Mouse (Mus musculus) stomach, embryonic 15.5 days (tissue): ENCODE results near the gene Large2. TPM values are rescaled to one million over a fixed set of nuclear protein-coding genes. Genes with fewer than 3 reads are reported as not detected.

Experiments used
- ATAC-seq: fragments of 200-750 bp; cut with Nextera tagmentation; 2 replicates; pipeline ENCODE4 v1.8.0; 2017; ENCODE audit warnings: low read depth, moderate number of reproducible peaks, moderate TSS enrichment; ENCODE audit not compliant: insufficient read depth, low FRiP score
- H3K27ac ChIP-seq: fragments of 300-500 bp; sonication (generic); 2 replicates; pipeline ENCODE4 v1.5.1; 2015; ENCODE audit warnings: mild to moderate bottlenecking, inconsistent platforms
- H3K27me3 ChIP-seq: fragments of 300-500 bp; sonication (generic); replicated peaks from 2 replicates; pipeline ENCODE4 v1.6.1; 2015; ENCODE audit warnings: inconsistent platforms
- H3K36me3 ChIP-seq: fragments of 300-500 bp; sonication (generic); 2 replicates; pipeline ENCODE4 v1.6.1; 2015; ENCODE audit warnings: inconsistent platforms
- H3K4me1 ChIP-seq: fragments of 300-500 bp; sonication (generic); 2 replicates; pipeline ENCODE4 v1.6.1; 2015; ENCODE audit warnings: inconsistent platforms
- H3K4me2 ChIP-seq: fragments of 300-500 bp; sonication (generic); 2 replicates; pipeline ENCODE4 v1.6.1; 2015; ENCODE audit warnings: mild to moderate bottlenecking, inconsistent platforms
- H3K4me3 ChIP-seq: fragments of 300-500 bp; sonication (generic); replicated peaks from 2 replicates; pipeline ENCODE4 v1.5.1; 2015; ENCODE audit warnings: inconsistent platforms
- H3K9ac ChIP-seq: fragments of 300-500 bp; sonication (generic); 2 replicates; pipeline ENCODE4 v1.6.1; 2015; ENCODE audit warnings: inconsistent platforms
- H3K9me3 ChIP-seq: fragments of 300-500 bp; sonication (generic); 2 replicates; pipeline ENCODE4 v1.6.1; 2016; ENCODE audit warnings: inconsistent platforms
- WGBS: fragments of 180-500 bp; shearing (Covaris S2); methylation state at CpG from one replicate; pipeline ENCODE4 v1.1.7; 2015; 5-methylcytosine and 5-hydroxymethylcytosine counted together
- polyA plus RNA-seq: library from polyadenylated mRNA; unstranded; fragments of >200 nt; fragmentation: Nextera tagmentation; extraction: Ambion mirVana; gene quantifications from 2 replicates; pipeline ENCODE4 v1.2.1, GENCODE M21; 2015

Large2 gene
- polyA plus RNA-seq, 1 experiment from 2014 or later = 13.9 TPM

DNA sequence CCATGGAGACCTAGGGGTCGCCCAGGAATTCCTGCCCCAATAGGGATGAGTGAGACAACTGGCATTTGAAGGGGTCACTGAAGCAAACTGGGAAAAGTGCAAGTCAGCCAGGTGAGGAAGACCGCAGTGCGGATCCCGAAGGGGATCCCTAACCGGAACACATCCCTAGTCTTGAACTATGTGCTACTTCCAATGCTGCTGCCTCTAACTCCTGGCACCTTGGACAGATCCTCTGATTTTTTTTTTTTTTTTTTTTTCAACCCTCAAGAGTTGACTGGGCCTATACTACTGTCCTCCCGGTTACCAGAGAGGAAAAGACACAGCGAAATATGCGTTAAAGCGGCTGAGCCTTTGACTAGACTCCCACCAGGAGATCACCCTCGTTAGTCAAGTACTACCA, 15.0 kb upstream of the Large2 start:
- Histone ChIP-seq H3K4me1 (peaks cover 50% of the 10 kb centered on the region), H3K4me3 (peak overlapping the region; percentile 65), H3K36me3 (peaks cover 9% of the 10 kb centered on the region; the same call in 1 of the 2 replicates), H3K27ac (peak overlapping the region; percentile 76; the same call in 1 of the 2 replicates), H3K9me3 (no peaks in the 10 kb centered on the region), H3K4me2 (peak overlapping the region; percentile 65), H3K9ac (no peak overlapping the region), H3K27me3 (no peaks in the 10 kb centered on the region)
- WGBS = 7% methylated on average over 10 of the region's 10 CpGs
- no peak for ATAC-seq

DNA sequence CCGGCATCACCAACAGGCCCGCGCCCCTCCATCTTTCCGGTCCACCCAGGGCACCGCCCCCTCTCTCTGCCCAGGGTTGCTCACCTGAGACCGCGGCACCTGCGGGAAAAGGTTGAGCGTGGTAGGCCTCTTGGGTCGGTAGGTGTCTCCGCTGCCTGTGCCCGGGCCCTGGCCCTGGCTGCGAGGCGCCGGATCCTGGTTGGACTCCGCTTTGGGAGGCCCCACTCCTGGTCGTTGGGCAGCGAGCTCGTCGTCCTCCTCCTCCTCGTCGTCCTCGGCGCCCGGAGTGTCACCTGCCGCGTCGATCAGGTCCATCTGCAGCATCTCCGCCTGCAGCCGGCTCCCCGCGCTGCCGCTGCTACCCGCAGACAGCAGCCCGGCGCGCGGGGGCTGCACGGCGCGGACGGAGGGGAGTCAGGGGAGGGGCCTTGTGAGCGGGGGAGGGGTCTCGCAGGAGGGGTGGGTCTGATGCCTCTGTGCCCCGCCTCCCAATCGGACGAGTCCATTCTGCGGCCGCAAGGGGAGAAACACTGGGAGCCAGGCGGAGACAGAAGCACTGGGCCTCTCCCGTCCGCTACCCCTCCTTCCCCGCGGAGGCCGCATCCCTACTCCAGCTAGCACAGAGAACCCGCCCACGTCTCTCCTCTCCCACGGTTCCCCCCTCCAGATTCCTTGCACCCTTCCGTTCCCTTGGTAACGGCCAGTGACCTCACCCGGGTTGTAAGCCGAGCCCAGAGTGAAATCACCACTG, 14.4 kb upstream of the Large2 start:
- H3K27ac ChIP-seq = peak overlapping the region; percentile 76; the same call in 1 of the 2 replicates
- peak overlapping the region; percentile 65 for H3K4me3 ChIP-seq
- H3K4me2 ChIP-seq = peak overlapping the region; percentile 65
- ATAC-seq = peak; percentile 89
- H3K4me1 ChIP-seq = peaks cover 50% of the 10 kb centered on the region
- peaks cover 10% of the 10 kb centered on the region; the same call in 1 of the 2 replicates for H3K36me3 ChIP-seq
- peak overlapping the region; percentile 26 for H3K9ac ChIP-seq
- under 1% methylated on average over 55 of the region's 62 CpGs for WGBS
- no peaks in the 10 kb centered on the region for H3K9me3 ChIP-seq
- H3K27me3 ChIP-seq = no peaks in the 10 kb centered on the region

DNA sequence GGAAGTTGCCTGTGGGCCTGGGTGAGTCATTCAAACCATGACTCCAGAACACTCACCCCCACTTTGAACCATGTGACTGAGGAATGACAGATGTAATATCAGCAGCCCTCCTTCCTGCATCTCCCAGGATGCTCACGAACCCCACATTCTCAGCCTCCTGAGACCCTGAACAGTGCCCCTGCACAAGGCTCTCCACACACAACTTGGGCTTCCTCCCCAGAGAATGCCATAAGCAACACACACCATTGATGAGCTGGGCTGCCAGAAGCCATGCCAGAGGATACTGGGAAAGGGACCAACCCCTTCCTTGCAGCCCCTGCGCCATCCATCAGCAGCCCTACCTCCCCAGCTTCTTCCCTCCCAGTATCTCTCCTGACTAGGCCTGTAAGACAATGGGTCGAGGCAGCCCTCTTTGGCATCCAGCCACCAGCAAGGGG, 13.4 kb upstream of the Large2 start:
- WGBS = 44% methylated on average over 3 of the region's 3 CpGs
- H3K9ac ChIP-seq = no peak overlapping the region; the same call in 1 of the 2 replicates
- H3K27ac ChIP-seq = no peak overlapping the region
- ATAC-seq = no peak
- H3K4me2 ChIP-seq = peak overlapping the region; percentile 65
- H3K9me3 ChIP-seq = no peaks in the 10 kb centered on the region
- H3K36me3 ChIP-seq = peaks cover 14% of the 10 kb centered on the region; the same call in 1 of the 2 replicates
- H3K4me3 ChIP-seq = peak overlapping the region; percentile 65
- H3K27me3 ChIP-seq = no peaks in the 10 kb centered on the region
- H3K4me1 ChIP-seq = peaks cover 50% of the 10 kb centered on the region

DNA sequence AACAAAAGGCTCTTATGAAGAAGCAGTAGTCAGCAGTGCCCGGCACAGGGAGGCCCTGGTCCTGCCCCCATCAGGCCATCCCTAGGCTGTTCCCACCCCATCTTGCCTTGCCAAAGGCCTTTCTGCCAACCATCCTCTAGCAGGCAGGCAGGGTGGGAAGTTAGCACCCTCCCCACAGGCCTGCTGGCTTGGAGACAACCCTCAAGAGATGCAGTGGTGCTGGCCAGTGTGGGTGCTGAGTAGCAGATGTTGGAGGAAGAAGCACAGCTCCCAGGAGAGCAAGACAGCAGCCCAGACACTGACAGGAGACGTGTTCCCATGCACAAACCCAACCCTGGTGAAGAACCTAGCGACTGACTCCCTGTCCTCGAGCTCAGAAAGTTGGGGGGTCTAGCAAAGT, 13.0 kb upstream of the Large2 start:
- ATAC-seq = no peak
- Histone ChIP-seq H3K4me2 (peak overlapping the region; percentile 65; the same call in 1 of the 2 replicates), H3K4me1 (peaks cover 45% of the 10 kb centered on the region), H3K27ac (no peak overlapping the region), H3K9ac (no peak overlapping the region), H3K4me3 (no peak overlapping the region), H3K36me3 (peaks cover 14% of the 10 kb centered on the region; the same call in 1 of the 2 replicates), H3K27me3 (no peaks in the 10 kb centered on the region), H3K9me3 (no peaks in the 10 kb centered on the region)
- 84% methylated on average over 4 of the region's 4 CpGs for WGBS

GRCm38 (mm10) chr2:92386821-92387570, 12.3 kb upstream of the Large2 start:
- Histone ChIP-seq H3K4me1 (peaks cover 39% of the 10 kb centered on the region), H3K36me3 (peaks cover 16% of the 10 kb centered on the region; the same call in 1 of the 2 replicates), H3K27ac (no peak overlapping the region), H3K9ac (no peak overlapping the region), H3K27me3 (no peaks in the 10 kb centered on the region), H3K4me3 (no peak overlapping the region), H3K4me2 (no peak overlapping the region), H3K9me3 (no peaks in the 10 kb centered on the region)
- no peak for ATAC-seq
- WGBS = 90% methylated on average over 30 of the region's 30 CpGs

GRCm38 (mm10) chr2:92385113-92386051, 10.7 kb upstream of the Large2 start:
- peaks cover 21% of the 10 kb centered on the region; the same call in 1 of the 2 replicates for H3K36me3 ChIP-seq
- WGBS = 79% methylated on average over 22 of the region's 22 CpGs
- no peaks in the 10 kb centered on the region for H3K9me3 ChIP-seq
- ATAC-seq = no peak
- no peaks in the 10 kb centered on the region for H3K27me3 ChIP-seq
- no peak overlapping the region for H3K4me3 ChIP-seq
- no peak overlapping the region for H3K27ac ChIP-seq
- no peak overlapping the region for H3K4me2 ChIP-seq
- no peak overlapping the region for H3K9ac ChIP-seq
- H3K4me1 ChIP-seq = peaks cover 30% of the 10 kb centered on the region

DNA sequence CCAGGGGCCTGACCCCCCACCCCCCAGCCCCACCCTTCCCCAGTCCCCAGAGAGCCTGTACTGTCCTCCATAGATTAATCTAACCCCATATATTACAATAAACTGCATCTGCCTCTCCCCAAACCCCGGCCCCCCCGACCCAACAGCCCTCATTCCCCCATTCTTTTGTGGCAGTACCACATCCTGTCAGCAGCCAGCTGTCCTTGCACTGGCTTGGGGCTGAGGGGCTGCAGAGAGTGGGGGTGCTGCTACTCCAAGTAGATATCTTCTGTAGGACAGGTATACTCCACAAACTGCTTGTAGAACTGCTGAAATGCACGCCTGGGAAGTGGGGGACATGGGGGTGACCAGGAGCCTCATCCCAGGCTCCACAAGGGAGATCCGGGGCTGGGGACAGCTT, 9.4 kb upstream of the Large2 start:
- Histone ChIP-seq H3K4me3 (no peak overlapping the region), H3K4me2 (no peak overlapping the region), H3K36me3 (peaks cover 28% of the 10 kb centered on the region; the same call in 1 of the 2 replicates), H3K27me3 (no peaks in the 10 kb centered on the region), H3K9ac (no peak overlapping the region), H3K9me3 (no peaks in the 10 kb centered on the region), H3K27ac (no peak overlapping the region), H3K4me1 (peaks cover 22% of the 10 kb centered on the region)
- no peak for ATAC-seq
- 78% methylated on average over 4 of the region's 4 CpGs for WGBS

GRCm38 (mm10) chr2:92382759-92383158, 8.1 kb upstream of the Large2 start:
- Histone ChIP-seq H3K4me2 (no peak overlapping the region), H3K27ac (no peak overlapping the region), H3K4me1 (peaks cover 12% of the 10 kb centered on the region; the same call in 1 of the 2 replicates), H3K9me3 (no peaks in the 10 kb centered on the region), H3K9ac (no peak overlapping the region), H3K4me3 (no peak overlapping the region), H3K36me3 (peaks cover 39% of the 10 kb centered on the region), H3K27me3 (no peaks in the 10 kb centered on the region)
- ATAC-seq = no peak
- 90% methylated on average over 4 of the region's 4 CpGs for WGBS

DNA sequence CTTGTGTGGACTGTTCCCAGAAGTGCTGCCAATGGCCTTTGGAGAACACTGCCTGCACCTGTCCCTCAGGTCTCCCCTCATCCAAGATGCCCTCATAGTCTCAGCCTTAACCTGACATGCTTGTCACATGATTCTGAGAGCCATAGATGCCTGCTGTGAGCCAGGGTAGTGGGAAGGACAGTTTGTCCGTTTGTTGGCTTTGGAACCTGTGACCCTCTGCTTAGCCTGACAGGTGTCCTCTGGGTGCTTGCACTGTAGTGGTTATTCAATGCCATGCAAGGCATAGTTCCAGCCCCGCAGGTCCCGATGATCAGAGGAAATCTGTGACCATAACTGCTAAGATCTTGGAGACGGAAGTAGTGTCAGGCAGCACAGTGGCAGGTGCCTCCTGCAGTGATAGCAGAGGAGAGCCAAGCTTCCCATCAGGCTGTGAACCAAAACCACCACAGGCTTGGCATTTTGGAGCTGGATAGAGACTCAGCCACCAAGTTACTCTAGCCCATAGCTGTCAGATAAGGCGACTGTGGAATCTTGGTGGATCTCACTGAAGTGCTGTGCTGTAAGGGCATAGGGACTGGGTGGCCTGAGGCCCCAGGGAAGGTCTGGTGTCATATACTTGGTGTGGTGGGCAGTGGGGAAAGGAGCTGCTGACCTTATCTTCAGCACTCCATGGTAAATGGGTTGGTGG, 7.4 kb upstream of the Large2 start, which contains the start of gene 1700029I15Rik:
Gene 1700029I15Rik (plus strand): TSS at position 638 of the 688 bp plus-strand sequence.
- Histone ChIP-seq H3K4me2 (no peak within 1 kb of the TSS), H3K27me3 (no peaks in the 10 kb centered on the region), H3K36me3 (peaks cover 39% of the 10 kb centered on the region), H3K4me3 (no peak within 1 kb of the TSS), H3K4me1 (peaks cover 9% of the 10 kb centered on the region; the same call in 1 of the 2 replicates), H3K9me3 (no peaks in the 10 kb centered on the region), H3K27ac (no peak within 1 kb of the TSS), H3K9ac (no peak within 1 kb of the TSS)
- no peak for ATAC-seq
- WGBS = 85% methylated on average over 5 of the region's 5 CpGs

- H3K4me2 ChIP-seq = no peak overlapping the region
- H3K36me3 ChIP-seq = peaks cover 35% of the 10 kb centered on the region
- H3K9me3 ChIP-seq = no peaks in the 10 kb centered on the region
- no peak for ATAC-seq
- H3K9ac ChIP-seq = no peak overlapping the region
- peaks cover 11% of the 10 kb centered on the region for H3K4me1 ChIP-seq
- no peak overlapping the region for H3K27ac ChIP-seq
- no peak overlapping the region for H3K4me3 ChIP-seq
- WGBS = 68% methylated on average over 5 of the region's 5 CpGs
- H3K27me3 ChIP-seq = no peaks in the 10 kb centered on the region
These were observed 6.5 kb upstream of the Large2 start for GRCm38 (mm10) chr2:92381161-92381560.
